Comparison of ENCODE assay signal across 7 mouse cellular contexts in the genomic region with DNA sequence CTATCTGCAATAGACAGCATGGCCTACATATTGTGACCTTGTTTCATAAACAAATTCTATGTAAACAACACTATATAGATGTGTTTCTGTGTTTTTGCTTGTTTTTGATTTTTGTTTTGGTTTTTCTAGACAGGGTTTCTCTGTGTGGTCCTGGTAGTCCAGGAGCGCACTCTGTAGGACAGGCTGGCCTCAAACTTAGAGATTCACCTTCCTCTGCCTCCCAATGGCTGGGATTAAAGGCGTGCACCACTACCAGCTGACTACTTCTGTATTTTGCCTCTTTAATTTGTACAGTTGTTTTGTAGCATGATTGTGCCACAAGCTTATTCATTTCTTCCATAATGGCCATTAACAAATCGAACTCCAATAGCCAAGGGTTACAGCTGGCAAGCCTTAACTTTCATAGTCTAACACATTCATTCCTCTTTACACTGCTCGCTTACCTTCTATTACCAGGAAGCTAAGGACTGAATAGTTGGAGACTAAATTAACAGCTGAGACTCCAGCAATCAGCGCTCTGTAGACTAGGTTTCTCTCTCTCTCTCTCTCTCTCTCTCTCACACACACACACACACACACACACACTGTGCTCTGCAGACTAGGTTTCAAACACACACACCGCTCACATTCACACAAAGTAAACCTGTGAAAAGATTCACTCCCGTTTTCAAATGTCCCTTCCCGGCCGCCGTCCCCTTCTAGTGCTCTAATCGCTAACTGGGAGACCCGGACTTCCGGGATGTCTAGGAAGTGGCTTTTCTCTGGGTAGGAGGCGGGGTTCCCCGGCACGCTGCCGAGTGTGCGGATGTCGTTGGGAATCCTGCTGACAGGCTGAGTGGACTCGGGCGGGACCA. TPM values are rescaled to one million over a fixed set of nuclear protein-coding genes. Genes with fewer than 3 reads are reported as not detected.
DNase-seq lines count a peak whose midpoint lies in the region; ATAC-seq lines count a peak whose summit lies in the region.

Vps33b (plus strand) TSS at position 753 of the 854 bp plus-strand sequence.

- peak within 1 kb of the TSS; percentile 69 for H3K9ac ChIP-seq in embryonic facial prominence, embryonic 11.5 days (replicated peaks; ENCODE audit: low read length)
- H3K9ac ChIP-seq in limb, embryonic 11.5 days (ENCODE audit: low read length) = peak within 1 kb of the TSS; percentile 81
- H3K9ac ChIP-seq in midbrain, embryonic 14.5 days (replicated peaks; ENCODE audit: low read length) = peak within 1 kb of the TSS; percentile 88

- peak; percentile 98 for DNase-seq in adrenal gland, postnatal 14 days
- peak; percentile 97 for DNase-seq in embryonic facial prominence, embryonic 11.5 days (ENCODE audit: low spot score)
- DNase-seq in heart, adult 11 months = peak; percentile 99
- peak; percentile 98 for DNase-seq in kidney, adult 18-20 months
- DNase-seq in limb, embryonic 11.5 days (ENCODE audit: low spot score) = peak; percentile 95
- peak; percentile 97 for DNase-seq in midbrain, embryonic 14.5 days
- DNase-seq in spleen, adult 18-20 months = peak; percentile 86 to 95

- no peaks in the 10 kb centered on the region for H3K4me1 ChIP-seq in embryonic facial prominence, embryonic 11.5 days (ENCODE audit: control insufficient read depth, insufficient read depth, low read length)
- peaks cover 9% of the 10 kb centered on the region for H3K4me1 ChIP-seq in limb, embryonic 11.5 days (ENCODE audit: control insufficient read depth, insufficient read depth, low read length)
- H3K4me1 ChIP-seq in midbrain, embryonic 14.5 days (ENCODE audit: control insufficient read depth, insufficient read depth, low read length) = peaks cover 16% of the 10 kb centered on the region

- no peaks in the 10 kb centered on the region for H3K27me3 ChIP-seq in embryonic facial prominence, embryonic 11.5 days (ENCODE audit: control insufficient read depth, insufficient read depth, low read length)
- no peaks in the 10 kb centered on the region for H3K27me3 ChIP-seq in limb, embryonic 11.5 days (ENCODE audit: control insufficient read depth, insufficient read depth, low read length)
- no peaks in the 10 kb centered on the region for H3K27me3 ChIP-seq in midbrain, embryonic 14.5 days (ENCODE audit: control insufficient read depth, insufficient read depth, low read length)

- H3K9me3 ChIP-seq in embryonic facial prominence, embryonic 11.5 days (replicated peaks; ENCODE audit: control insufficient read depth, low read length) = no peaks in the 10 kb centered on the region
- H3K9me3 ChIP-seq in limb, embryonic 11.5 days (ENCODE audit: control insufficient read depth, low read length) = no peaks in the 10 kb centered on the region; the same call in 1 of the 2 replicates
- peaks cover 1% of the 10 kb centered on the region; the same call in 1 of the 2 replicates for H3K9me3 ChIP-seq in midbrain, embryonic 14.5 days (ENCODE audit: control insufficient read depth, low read length)

- H3K4me2 ChIP-seq in embryonic facial prominence, embryonic 11.5 days (ENCODE audit: low read depth, low read length) = peak within 1 kb of the TSS; percentile 85
- H3K4me2 ChIP-seq in limb, embryonic 11.5 days (ENCODE audit: low read depth, severe bottlenecking) = peak within 1 kb of the TSS; percentile 94
- peak within 1 kb of the TSS; percentile 89 for H3K4me2 ChIP-seq in midbrain, embryonic 14.5 days (ENCODE audit: low read length)

- WGBS in embryonic facial prominence, embryonic 11.5 days = 5% methylated on average over 21 of the region's 21 CpGs
- WGBS in limb, embryonic 11.5 days = 6% methylated on average over 21 of the region's 21 CpGs
- 5% methylated on average over 21 of the region's 21 CpGs for WGBS in midbrain, embryonic 14.5 days

- H3K4me3 ChIP-seq in embryonic facial prominence, embryonic 11.5 days (ENCODE audit: low read depth, low read length) = peak within 1 kb of the TSS; percentile 77
- H3K4me3 ChIP-seq in limb, embryonic 11.5 days (ENCODE audit: low read depth, low read length) = peak within 1 kb of the TSS; percentile 75
- H3K4me3 ChIP-seq in midbrain, embryonic 14.5 days (replicated peaks; ENCODE audit: low read depth, low read length) = peak within 1 kb of the TSS; percentile 85

- peaks cover 4% of the 10 kb centered on the region for H3K36me3 ChIP-seq in embryonic facial prominence, embryonic 11.5 days (replicated peaks; ENCODE audit: control insufficient read depth, insufficient read depth, low read depth, low read length)
- H3K36me3 ChIP-seq in limb, embryonic 11.5 days (ENCODE audit: control insufficient read depth, insufficient read depth, low read length) = peaks cover 10% of the 10 kb centered on the region
- H3K36me3 ChIP-seq in midbrain, embryonic 14.5 days (ENCODE audit: control insufficient read depth, insufficient read depth, low read length) = peaks cover 46% of the 10 kb centered on the region

- H3K27ac ChIP-seq in embryonic facial prominence, embryonic 11.5 days (replicated peaks; ENCODE audit: low read depth, low read length) = no peak within 1 kb of the TSS
- no peak within 1 kb of the TSS for H3K27ac ChIP-seq in limb, embryonic 11.5 days (replicated peaks; ENCODE audit: low read depth, low read length)
- peak within 1 kb of the TSS; percentile 76 for H3K27ac ChIP-seq in midbrain, embryonic 14.5 days (replicated peaks; ENCODE audit: low read depth, low read length)

- ATAC-seq in embryonic facial prominence, embryonic 11.5 days (replicated peaks; ENCODE audit: insufficient number of reproducible peaks, low FRiP score, low TSS enrichment, low read depth) = peak; percentile 90
- peak; percentile 62; the same call in 1 of the 2 replicates for ATAC-seq in limb, embryonic 11.5 days (ENCODE audit: insufficient number of reproducible peaks, low FRiP score, low TSS enrichment, low read depth)
- peak; percentile 86 for ATAC-seq in midbrain, embryonic 14.5 days (ENCODE audit: low FRiP score, low TSS enrichment)

RNA-seq across cellular contexts. Expression of gene Vps33b, which starts in this region (rescaled TPM):
- 15.9 and 19.5 TPM in 2 replicates for total RNA-seq in adrenal gland, postnatal 14 days (2021)
- polyA plus RNA-seq in embryonic facial prominence, embryonic 11.5 days (2014; fragmentation: Nextera tagmentation; extraction: Ambion mirVana) = 7.7 and 10.1 TPM in 2 replicates
- 13.0 and 18.9 TPM in 2 replicates for polyA plus RNA-seq in limb, embryonic 11.5 days (2014; fragmentation: Nextera tagmentation; extraction: Ambion mirVana)
- polyA plus RNA-seq in midbrain, embryonic 14.5 days (2014; fragmentation: Nextera tagmentation; extraction: Ambion mirVana) = 18.8 and 21.9 TPM in 2 replicates
